Mouse (Mus musculus): ENCODE results near the gene Gpn1.

DNA sequence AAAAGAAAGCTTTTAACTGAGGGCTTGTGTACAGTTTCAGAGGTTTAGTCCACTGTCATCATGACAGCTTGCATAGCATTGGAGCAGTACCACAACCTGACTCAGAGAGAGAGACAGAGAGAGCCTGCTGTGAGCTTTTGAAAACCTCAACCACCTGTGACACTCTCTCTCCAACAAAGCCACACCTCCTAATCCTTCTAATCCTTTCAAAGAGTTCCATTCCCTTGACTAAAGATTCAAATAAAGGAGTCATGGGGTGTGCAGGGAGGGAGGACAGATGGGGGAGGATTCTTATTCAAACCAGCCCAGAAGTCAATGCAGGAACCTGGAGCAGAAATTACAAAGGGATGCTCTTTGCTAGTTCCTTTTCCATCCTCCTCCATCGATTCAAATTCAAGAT, 2.5 kb upstream of the Gpn1 start:
- no peak for TF ChIP-seq GATA1 (IDR thresholded peaks at IDR 0.05; ENCODE audit: borderline replicate concordance, low read length)
- TF ChIP-seq FLI1 (IDR thresholded peaks at IDR 0.05; ENCODE audit: low read length): no peak
